In genomic region chr19:24543386-24544350, GRCm38 (mm10) we compare ENCODE assay signal across 14 mouse cellular contexts. TPM values are rescaled to one million over a fixed set of nuclear protein-coding genes. Genes with fewer than 3 reads are reported as not detected.
A peak's percentile ranks its signal among the peaks of the same experiment; 100 is the strongest.
DNase-seq lines count a peak whose midpoint lies in the region; ATAC-seq and TF ChIP-seq lines count a peak whose summit lies in the region.
"Had no signal": no experiment of that assay in that cellular context is flagged by ENCODE, and none has a peak within 500 bp of the region (broad histone marks: within the 10 kb centered on the region; RNA-seq: fewer than 3 reads in every experiment).

No protein-coding gene starts in this region.

- no peak for TF ChIP-seq CTCF in cerebellum, adult 2 months (IDR thresholded peaks at IDR 0.05; ENCODE audit: borderline replicate concordance, insufficient read depth, low read depth, low read length)
- no peak for TF ChIP-seq CTCF in kidney, adult 2 months (conservative IDR thresholded peaks at IDR 0.05; ENCODE audit: insufficient read depth, insufficient read length, low read depth, low read length)
- no peak for TF ChIP-seq CTCF in intestine, postnatal 0 days (IDR thresholded peaks at IDR 0.05; ENCODE audit: low read depth)

- H3K27me3 ChIP-seq in cerebellum, adult 2 months (ENCODE audit: control insufficient read depth, insufficient read depth, low read length), result no peaks in the 10 kb centered on the region
- no peaks in the 10 kb centered on the region for H3K27me3 ChIP-seq in kidney, adult 2 months (replicated peaks; ENCODE audit: control insufficient read depth, insufficient read depth, low read length)
- H3K27me3 ChIP-seq in intestine, postnatal 0 days (replicated peaks; ENCODE audit: control insufficient read depth, insufficient read depth, low read length), result no peaks in the 10 kb centered on the region

- H3K4me2 ChIP-seq in intestine, postnatal 0 days (replicated peaks; ENCODE audit: low read depth), result no peak overlapping the region
- H3K4me2 ChIP-seq: midbrain, embryonic 11.5 days had no signal

- no peak for TF ChIP-seq POLR2A in cerebellum, adult 2 months (IDR thresholded peaks at IDR 0.05; ENCODE audit: borderline replicate concordance, insufficient read depth, low read length)
- no peak for TF ChIP-seq POLR2A in kidney, adult 2 months (IDR thresholded peaks at IDR 0.05; ENCODE audit: low read depth, low read length)

- no peaks in the 10 kb centered on the region for H3K9me3 ChIP-seq in intestine, postnatal 0 days (ENCODE audit: control insufficient read depth)

- peaks cover 19% of the 10 kb centered on the region for H3K4me1 ChIP-seq in cerebellum, adult 2 months (ENCODE audit: control insufficient read depth, insufficient read depth, low read length)
- no peaks in the 10 kb centered on the region for H3K4me1 ChIP-seq in kidney, adult 2 months (ENCODE audit: control insufficient read depth, insufficient read depth, low read length)
- H3K4me1 ChIP-seq in intestine, postnatal 0 days (replicated peaks; ENCODE audit: control insufficient read depth, insufficient read depth, low read length), result 0 out of 2 replicates have a peak, but pooled peaks cover 4% of the 10 kb centered on the region

- DNase-seq in cerebellum, adult 2 months, result no peak
- no peak for DNase-seq in cerebellum, postnatal 4 days (ENCODE audit: low spot score in 2 of 2)
- peak; percentile 11 for DNase-seq in kidney, adult 2 months
- no peak for DNase-seq in kidney, adult 18-20 months
- DNase-seq in layer of hippocampus, adult 9-10 months (ENCODE audit: low spot score), result no peak
- DNase-seq: adrenal gland, adult 2 months; kidney, postnatal 25 days; layer of hippocampus, postnatal 36 days had no signal

- peak; percentile 76 for ATAC-seq in intestine, postnatal 0 days
- ATAC-seq in megakaryocyte-erythroid progenitor cell, adult 5-6 weeks (replicated peaks; ENCODE audit: low FRiP score, low TSS enrichment, poor library complexity, severe bottlenecking), result 0 out of 2 replicates have a peak, but pooled peaks have one; percentile 20
- no peak for ATAC-seq in inflammation-experienced regulatory T-cells, adult 6 months
- ATAC-seq: Patski had no signal

- H3K36me3 ChIP-seq in kidney, adult 2 months (ENCODE audit: control insufficient read depth, insufficient read depth, low read length), result no peaks in the 10 kb centered on the region
- no peaks in the 10 kb centered on the region for H3K36me3 ChIP-seq in intestine, postnatal 0 days (ENCODE audit: control insufficient read depth, insufficient read depth)

- WGBS in cerebellum, adult 2 months, result 50% methylated on average over 14 of the region's 14 CpGs
- WGBS in kidney, adult 2 months, result 60% methylated on average over 14 of the region's 14 CpGs
- WGBS in intestine, postnatal 0 days, result 65% methylated on average over 14 of the region's 14 CpGs

- no peak overlapping the region for H3K9ac ChIP-seq in intestine, postnatal 0 days (ENCODE audit: low read depth, low read length)

- H3K27ac ChIP-seq in cerebellum, adult 2 months (ENCODE audit: insufficient read depth, low read length), result 0 out of 2 replicates have a peak overlapping the region, but pooled peaks have one; percentile 1
- H3K27ac ChIP-seq in kidney, adult 2 months (ENCODE audit: insufficient read depth, low read depth, low read length), result no peak overlapping the region
- H3K27ac ChIP-seq in intestine, postnatal 0 days (ENCODE audit: low read depth, low read length), result peak overlapping the region; percentile 52
- H3K27ac ChIP-seq: heart, adult 2 months had no signal

- H3K4me3 ChIP-seq in cerebellum, adult 2 months (replicated peaks; ENCODE audit: insufficient read depth, low read depth, low read length), result no peak overlapping the region
- no peak overlapping the region for H3K4me3 ChIP-seq in kidney, adult 2 months (ENCODE audit: insufficient read depth, low read depth, low read length)
- H3K4me3 ChIP-seq in intestine, postnatal 0 days (ENCODE audit: low read depth, low read length), result no peak overlapping the region
- H3K4me3 ChIP-seq: heart, adult 2 months had no signal

RNA-seq across cellular contexts. Expression of gene Pip5k1b, which starts 12.0 kb away (rescaled TPM):
- 36.3 and 41.9 TPM in 2 replicates for polyA plus RNA-seq in cerebellum, adult 2 months (2012; rRNA removed)
- 3.7 and 4.0 TPM in 2 replicates for polyA plus RNA-seq in kidney, adult 2 months (2012; rRNA removed)
- 29.4 and 31.5 TPM in 2 replicates for polyA plus RNA-seq in intestine, postnatal 0 days (2015; fragmentation: Nextera tagmentation; extraction: Ambion mirVana)
- 20.8 and 25.4 TPM in 2 replicates for total RNA-seq in megakaryocyte-erythroid progenitor cell, adult 5-6 weeks (2014; fragmentation: Nextera tagmentation)
- total RNA-seq in megakaryocyte-erythroid progenitor cell, adult 5-6 weeks (2017), result 8.4 and 10.6 TPM in 2 replicates
- 1 to 10 TPM in 2 of 3 experiments, under 1 TPM in 1; 0.36 to 9.4 (median 6.9) TPM for polyA plus RNA-seq in inflammation-experienced regulatory T-cells, adult 6 months (2017; shearing (Covaris generic))
